Mouse (Mus musculus): ENCODE results near the gene Rgl1.

DNA sequence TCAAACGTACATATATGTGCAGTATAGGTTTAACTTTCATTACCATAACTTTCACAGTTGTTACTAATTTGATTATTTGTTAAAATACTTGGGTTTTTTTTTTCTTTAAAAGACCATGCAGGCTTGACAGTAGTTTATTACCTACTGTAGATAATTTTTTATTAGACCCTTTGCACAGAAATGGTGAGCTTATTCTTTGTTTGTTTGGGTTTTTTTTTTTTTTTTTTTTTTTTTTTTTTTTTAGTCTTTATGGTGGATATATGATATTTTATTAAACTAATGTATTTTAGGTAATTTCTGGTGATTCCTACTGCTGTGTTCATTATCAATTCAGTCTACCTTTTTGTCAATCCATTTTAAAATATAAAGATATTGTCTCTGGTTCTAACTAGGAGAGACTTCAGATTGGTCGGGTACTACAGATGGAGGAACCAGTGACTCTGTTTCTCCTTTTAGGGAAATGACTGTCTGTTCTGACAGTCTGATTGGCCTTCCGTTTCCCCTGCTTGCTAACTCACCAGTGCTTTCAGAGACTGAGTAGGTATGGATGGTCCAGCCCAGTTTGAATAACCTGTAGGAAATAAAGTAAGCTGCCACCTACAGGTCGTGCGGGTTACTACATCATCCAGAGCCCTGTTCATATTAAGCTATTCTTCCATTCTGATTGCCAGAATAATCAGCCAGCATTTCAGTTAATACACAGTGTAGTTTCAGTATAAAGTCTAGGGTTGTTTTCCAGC lies 1.8 kb upstream of the Rgl1 start:
- TF ChIP-seq CHD2 (IDR thresholded peaks at IDR 0.05; ENCODE audit: low read depth, low read length), result no peak
- TF ChIP-seq ZNF384 (IDR thresholded peaks at IDR 0.05; ENCODE audit: low read depth, low read length), result peak; percentile 50; the same call in 1 of the 2 replicates

All from ES-E14 (cell line).